Mouse (Mus musculus) layer of hippocampus, postnatal 36 days (tissue): ENCODE data around the gene Nat8f1. TPM values are rescaled to one million over a fixed set of nuclear protein-coding genes. Genes with fewer than 3 reads are reported as not detected.
"Not testable (repeated sequence)": the region's sequence is repeated elsewhere in the genome, so short reads cannot be mapped to it uniquely, and the experiment has no call there.

Experiments used
- DNase-seq, 2 experiments: peaks; one replicate each; pipeline ENCODE4 v3.0.0; 2022
- total RNA-seq, 2 experiments: library from RNA; stranded (reverse); gene quantifications; 2 replicates each; pipeline ENCODE4 v1.2.3; 2021

The Nat8f1 gene
- total RNA-seq, 2 experiments from 2014 or later, result 29.1 to 32.0 TPM

DNA sequence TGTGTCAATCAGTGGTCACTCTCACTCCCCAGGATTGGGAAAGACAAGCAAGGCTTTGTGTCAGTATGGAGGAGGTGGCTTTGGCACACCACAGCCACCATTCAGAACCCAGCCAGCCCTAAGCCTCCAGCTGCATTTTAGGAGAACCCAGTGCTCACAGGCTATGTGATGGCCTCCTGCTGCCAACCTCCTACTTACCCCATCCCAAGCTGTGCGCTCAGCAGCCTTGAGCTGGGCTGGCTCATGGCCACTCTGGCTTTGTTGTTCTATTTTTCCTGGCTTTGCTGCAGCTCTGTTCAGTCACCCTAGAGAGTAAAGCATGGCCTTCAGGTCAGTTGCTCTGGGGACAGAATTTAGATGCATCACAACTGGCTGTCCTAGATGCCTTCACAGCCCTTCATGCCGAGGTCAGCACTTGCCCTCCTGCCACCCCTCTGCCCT is 8.6 kb downstream of the Nat8f1 start:
- peak; percentile 67 to 74 for DNase-seq

- peak; percentile 81 for DNase-seq
Measured at GRCm38 (mm10) chr6:85904642-85905061, 10.8 kb downstream of the Nat8f1 start, which contains the start of gene Nat8f4. Gene Nat8f4, minus strand, starts transcription at chr6:85904884.

DNA sequence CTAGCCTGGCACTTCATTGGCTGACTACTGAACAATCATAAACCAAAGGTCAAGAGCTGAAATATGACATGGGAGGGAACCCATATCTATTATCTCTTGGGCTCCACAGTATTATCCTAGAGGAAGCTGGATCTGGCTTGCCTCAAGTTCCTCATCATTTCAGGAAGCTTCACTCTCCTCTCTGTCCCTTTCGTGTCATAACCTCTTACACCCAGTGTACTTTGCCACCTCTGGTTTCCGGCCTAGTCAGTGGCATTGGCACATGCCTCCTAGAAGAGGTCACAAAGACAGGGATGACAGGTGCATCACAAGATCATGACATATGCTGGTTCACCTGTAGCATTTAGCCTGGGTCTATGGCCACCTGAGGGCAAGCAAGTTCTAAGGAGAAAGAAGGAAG is 13.2 kb downstream of the Nat8f1 start:
- no peak for DNase-seq

GRCm38 (mm10) chr6:85898596-85899475 is 16.7 kb downstream of the Nat8f1 start:
- peak; percentile 21 to 24 for DNase-seq

DNA sequence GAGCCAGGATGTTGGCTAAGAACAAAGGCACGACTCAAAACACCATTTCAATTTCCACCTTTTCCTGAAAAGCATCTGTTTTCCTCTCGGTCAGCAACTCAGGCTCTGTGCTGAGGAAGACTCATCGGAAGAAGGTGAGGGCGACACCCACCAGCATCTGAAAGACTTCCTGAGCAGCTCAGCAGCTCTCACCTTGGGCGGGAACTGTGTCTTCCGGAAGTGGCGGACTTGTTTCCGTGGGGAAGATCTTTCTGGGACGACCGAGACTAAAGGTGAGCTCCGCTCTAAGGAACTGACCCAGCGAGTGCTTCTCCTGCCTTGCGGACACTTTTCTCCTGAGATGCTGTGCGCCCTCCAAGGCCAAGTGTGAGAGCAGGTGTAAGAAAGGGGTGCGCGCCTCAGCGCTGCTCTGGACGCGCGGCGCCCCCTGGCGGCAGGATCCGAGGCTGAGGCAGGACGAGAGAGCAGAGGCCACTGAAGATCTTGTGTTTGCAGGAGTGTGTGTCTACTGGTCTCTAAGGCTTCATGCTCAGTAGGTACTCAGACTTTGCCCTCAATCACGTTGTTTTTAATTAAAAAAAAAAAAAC is 20.3 kb downstream of the Nat8f1 start:
- DNase-seq, result peak in 1 of 2 experiments; percentile 26

- no peak for DNase-seq
Measured at GRCm38 (mm10) chr6:85888961-85889360, 26.5 kb downstream of the Nat8f1 start.

DNA sequence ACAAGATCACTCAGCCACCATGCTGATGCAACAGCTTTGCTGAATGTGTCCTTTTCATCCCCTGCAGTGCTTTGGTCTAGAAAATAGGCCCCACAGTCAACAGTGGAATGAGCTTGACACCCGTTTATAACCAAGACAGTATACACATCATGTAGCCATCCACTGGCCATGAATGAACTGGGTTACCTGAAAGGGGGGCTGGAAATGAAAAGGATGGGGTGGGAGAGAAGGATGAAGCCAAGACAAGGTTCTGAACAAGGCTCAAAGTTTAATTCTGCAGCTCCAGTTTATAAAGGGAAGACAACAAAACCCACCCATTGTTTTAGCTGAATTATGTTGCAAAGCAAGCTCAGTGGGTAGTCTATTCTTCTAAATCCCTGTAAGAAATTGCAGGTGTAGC is 31.2 kb downstream of the Nat8f1 start:
- DNase-seq, result no peak

DNA sequence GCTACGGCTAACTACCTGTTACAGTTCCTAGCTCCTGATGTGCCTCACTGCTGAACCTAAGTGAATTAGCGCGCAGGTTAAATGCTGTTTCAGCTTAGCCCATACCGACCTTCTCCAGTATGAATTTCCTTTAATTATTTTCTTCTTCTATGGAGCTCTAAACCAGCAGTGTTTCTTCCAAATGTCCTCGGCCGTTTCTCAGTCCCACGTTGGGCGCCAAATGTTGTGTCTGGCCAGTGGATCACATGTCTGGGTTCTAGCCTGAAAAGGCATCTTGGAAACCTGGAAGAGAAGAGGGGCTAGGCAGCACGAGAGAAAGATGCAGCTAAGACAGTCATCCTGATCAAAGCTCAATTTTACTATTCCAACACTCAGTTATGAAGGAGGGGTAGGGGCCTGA is 32.2 kb downstream of the Nat8f1 start:
- not testable (repeated sequence) for DNase-seq

GRCm38 (mm10) chr6:85869006-85869405 is 46.5 kb downstream of the Nat8f1 start, which contains the start of gene Nat8f2:
Gene Nat8f2, minus strand, starts transcription at chr6:85869158.
- not testable (repeated sequence) for DNase-seq

GRCm38 (mm10) chr6:85867726-85868690 is 47.5 kb downstream of the Nat8f1 start:
- DNase-seq, result no peak

GRCm38 (mm10) chr6:85866995-85867394 is 48.5 kb downstream of the Nat8f1 start:
- DNase-seq, result not testable (repeated sequence)

- DNase-seq, result not testable (repeated sequence)
Measured at GRCm38 (mm10) chr6:85866166-85866565, 49.3 kb downstream of the Nat8f1 start.

- DNase-seq, result peak; percentile 40 to 51
Measured at GRCm38 (mm10) chr6:85864900-85865639, 50.4 kb downstream of the Nat8f1 start.

- no peak for DNase-seq
Measured at GRCm38 (mm10) chr6:85863840-85864239, 51.6 kb downstream of the Nat8f1 start.

- DNase-seq, result no peak
Measured at GRCm38 (mm10) chr6:85863136-85863535, 52.4 kb downstream of the Nat8f1 start.

DNA sequence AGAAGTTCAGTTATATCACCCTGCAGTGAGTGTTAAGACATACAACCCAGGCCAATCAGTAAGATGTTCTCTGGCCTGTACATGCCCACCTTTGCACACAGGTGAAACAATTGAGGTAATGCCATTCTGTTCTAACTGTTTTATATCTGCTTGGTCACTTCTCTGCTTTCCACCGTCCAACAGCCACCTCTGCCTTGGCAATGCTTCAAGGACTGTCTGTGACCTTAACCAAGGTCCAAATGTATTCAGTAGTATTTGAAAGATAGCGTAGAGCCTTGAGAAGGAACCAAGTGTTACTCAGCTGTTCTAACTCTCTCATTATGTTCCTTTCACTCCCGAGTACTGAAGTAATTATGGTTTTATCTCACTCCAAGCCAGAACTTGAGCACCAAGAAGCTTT is 52.9 kb downstream of the Nat8f1 start:
- DNase-seq, result no peak

DNA sequence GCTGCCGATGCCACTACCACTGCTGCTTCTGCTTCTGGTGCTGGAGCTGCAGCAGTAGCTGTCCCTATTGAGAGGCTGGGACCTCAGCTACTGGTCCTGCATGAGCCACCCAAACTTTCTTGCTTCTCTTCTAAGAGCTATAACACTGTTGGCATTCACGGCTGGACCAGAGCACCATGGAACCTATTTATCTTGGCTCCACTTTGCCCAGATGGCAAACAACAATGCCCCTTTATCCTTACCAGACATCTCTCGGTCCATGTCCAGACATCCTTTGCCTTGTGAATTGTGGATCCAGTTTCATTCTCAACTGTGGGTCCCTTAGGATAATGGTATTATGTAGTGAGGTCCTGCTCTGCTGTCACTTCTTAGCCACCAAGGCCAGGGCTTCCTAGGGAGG is 54.2 kb downstream of the Nat8f1 start:
- no peak for DNase-seq
